Mouse (Mus musculus): ENCODE data around the gene Bicdl1. TPM values are rescaled to one million over a fixed set of nuclear protein-coding genes. Genes with fewer than 3 reads are reported as not detected.
A peak's percentile ranks its signal among the peaks of the same experiment; 100 is the strongest.

The Bicdl1 gene
- total RNA-seq, 4 experiments from 2014 or later = 11.1 to 18.1 (median 14.6) TPM

DNA sequence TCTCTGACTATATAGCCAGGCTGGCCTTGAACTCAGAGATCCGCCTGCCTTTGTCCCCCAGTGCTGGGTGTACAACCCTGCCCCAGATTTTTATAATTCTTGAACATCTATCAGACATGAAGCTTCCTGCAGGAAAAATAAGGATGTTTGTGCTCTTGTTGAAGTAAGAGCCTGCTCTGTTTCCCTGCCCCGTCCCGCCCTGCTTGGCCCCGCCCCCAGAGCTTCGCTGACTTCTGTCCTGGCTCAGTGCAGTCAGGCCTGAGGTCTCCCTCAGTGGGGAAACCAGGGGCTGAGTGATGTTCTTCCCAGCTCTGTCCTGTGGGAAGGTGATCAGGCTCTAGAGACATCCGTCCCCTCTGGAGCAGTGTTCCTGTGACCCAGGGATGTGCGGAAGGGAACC, 108.7 kb downstream of the Bicdl1 start:
- no peak for DNase-seq

DNA sequence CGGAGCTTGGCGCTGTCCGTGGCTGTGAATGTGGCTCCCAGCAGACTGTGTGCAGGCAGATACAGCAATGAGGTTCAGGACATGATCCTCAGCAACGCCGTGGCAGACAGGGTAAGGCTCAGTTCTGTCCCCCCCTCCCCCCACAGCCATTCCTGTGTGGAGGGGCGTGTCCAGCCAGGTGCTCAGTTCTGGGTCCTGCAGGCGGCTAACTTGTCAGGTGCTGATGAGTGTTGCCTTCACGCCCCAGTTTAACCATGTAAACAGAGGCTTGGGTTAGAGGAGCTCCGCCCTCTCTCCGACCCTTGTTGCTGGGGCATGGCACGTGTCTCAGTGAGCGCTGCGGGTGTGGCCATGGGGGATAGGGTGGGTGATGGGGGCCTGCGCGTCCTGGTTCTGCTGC, 111.7 kb downstream of the Bicdl1 start:
- DNase-seq = no peak

DNA sequence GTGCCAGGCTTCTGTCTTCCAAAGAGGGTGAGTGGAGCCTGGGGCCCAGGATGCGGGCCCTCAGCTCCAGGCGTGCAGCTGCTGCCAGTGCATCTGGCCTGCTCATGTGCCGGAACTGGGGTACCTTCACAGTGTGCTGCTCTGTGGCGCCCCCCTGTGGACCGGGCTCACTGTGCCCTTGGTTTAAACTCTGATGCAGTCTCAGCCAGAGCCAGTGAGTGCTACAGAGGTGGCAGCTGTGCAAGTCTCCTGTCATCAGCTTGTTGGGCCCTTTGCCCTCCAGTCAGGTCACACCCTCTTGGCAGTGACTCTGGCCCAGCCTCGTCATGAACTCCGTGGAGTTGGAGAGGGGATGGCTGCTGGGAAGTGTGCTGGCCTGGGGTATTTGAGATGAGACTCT, 116.5 kb downstream of the Bicdl1 start:
- no peak for DNase-seq

GRCm38 (mm10) chr5:115613332-115613731, 118.1 kb downstream of the Bicdl1 start:
- no peak for DNase-seq

DNA sequence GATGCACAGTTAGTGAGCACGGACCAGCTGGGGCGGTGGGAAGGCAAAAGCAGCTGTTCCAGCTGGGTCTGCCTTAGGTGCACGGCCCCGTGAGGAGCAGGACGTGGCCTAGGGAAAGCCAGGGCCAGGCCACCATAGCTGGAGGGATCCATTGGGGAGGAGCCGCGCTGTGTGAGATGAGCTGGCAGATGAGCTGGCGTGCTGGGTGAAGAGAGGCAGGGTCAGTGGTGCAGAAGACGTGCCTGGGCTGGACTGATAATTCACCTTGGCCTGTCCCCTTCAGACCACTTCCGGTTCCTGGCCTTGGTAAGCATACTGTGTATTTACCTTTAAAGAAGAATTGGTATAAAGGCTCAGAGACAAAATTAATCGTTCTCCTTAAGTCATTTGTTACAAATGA, 119.9 kb downstream of the Bicdl1 start:
- DNase-seq = no peak

DNA sequence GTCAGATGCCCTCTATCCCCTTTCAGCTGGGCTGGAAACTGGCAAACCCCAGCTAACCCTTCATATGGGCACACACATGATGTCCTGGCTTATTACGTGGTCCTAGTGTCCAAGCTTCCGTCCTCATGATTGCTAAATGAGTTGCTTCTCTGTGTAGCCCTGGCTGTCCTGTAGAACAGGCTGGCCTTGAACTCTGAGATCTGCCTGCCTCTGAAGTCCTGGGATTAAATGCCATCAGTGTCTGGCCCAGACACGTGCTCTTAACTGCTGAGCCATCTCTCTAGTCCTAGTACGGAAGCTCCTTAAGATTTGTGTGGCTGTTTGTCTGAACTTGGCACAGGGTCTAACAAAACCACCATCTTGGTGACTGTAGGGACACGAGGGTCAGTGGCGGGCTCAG, 127.9 kb downstream of the Bicdl1 start:
- peak; percentile 35 for DNase-seq

Small RNAs within 50 kb of the gene (microRNA-seq; reads per million reads assigned to microRNA genes)
- 0 to 0.34 reads per million in 2 experiments for gene Mir7030

Other genes with a start within 250 kb of the Bicdl1 start
- 10 to 100 TPM; 24.6 to 53.8 (median 41.2) TPM for gene Sirt4, start 246.9 kb downstream of the Bicdl1 start, total RNA-seq (2022)
- 10 to 100 TPM; 32.1 to 64.5 (median 44.8) TPM for gene Pxn, start 224.9 kb downstream of the Bicdl1 start, total RNA-seq (2022)
- gene Rplp0, start 172.2 kb downstream of the Bicdl1 start, total RNA-seq (2022) = 100 to 1,000 TPM; 682 to 769 (median 720) TPM
- 10 to 100 TPM; 69.2 to 98.2 (median 77.7) TPM for gene Gcn1l1, start 166.4 kb downstream of the Bicdl1 start, total RNA-seq (2022)
- gene Rab35, start 99.7 kb downstream of the Bicdl1 start, total RNA-seq (2022) = 10 to 100 TPM; 58.8 to 70.3 (median 60.6) TPM
- gene Cit, start 113.7 kb upstream of the Bicdl1 start, total RNA-seq (2022) = 1 to 10 TPM; 2.6 to 8.3 (median 6.3) TPM